Mouse (Mus musculus) neural tube, embryonic 15.5 days (tissue): ENCODE results near the gene Smyd1. TPM values are rescaled to one million over a fixed set of nuclear protein-coding genes. Genes with fewer than 3 reads are reported as not detected.

Experiments used
- ATAC-seq: fragments of 200-750 bp; cut with Nextera tagmentation; 2 replicates; pipeline ENCODE4 v1.8.0; 2017; ENCODE audit warnings: mild to moderate bottlenecking, moderate TSS enrichment, moderate library complexity; ENCODE audit not compliant: low FRiP score
- H3K27ac ChIP-seq: fragments of 300-500 bp; sonication (generic); replicated peaks from 2 replicates; pipeline ENCODE4 v1.5.1; 2015; ENCODE audit warnings: mild to moderate bottlenecking, inconsistent platforms
- H3K27me3 ChIP-seq: fragments of 300-500 bp; sonication (generic); replicated peaks from 2 replicates; pipeline ENCODE4 v1.6.1; 2015; ENCODE audit warnings: inconsistent platforms
- H3K36me3 ChIP-seq: fragments of 300-500 bp; sonication (generic); 2 replicates; pipeline ENCODE4 v1.6.1; 2015; ENCODE audit warnings: inconsistent platforms
- H3K4me1 ChIP-seq: fragments of 300-500 bp; sonication (generic); 2 replicates; pipeline ENCODE4 v1.6.1; 2015; ENCODE audit warnings: inconsistent platforms
- H3K4me2 ChIP-seq: fragments of 300-500 bp; sonication (generic); 2 replicates; pipeline ENCODE4 v1.6.1; 2015; ENCODE audit warnings: inconsistent platforms, mild to moderate bottlenecking, moderate library complexity
- H3K4me3 ChIP-seq: fragments of 300-500 bp; sonication (generic); replicated peaks from 2 replicates; pipeline ENCODE4 v1.5.1; 2015; ENCODE audit warnings: mild to moderate bottlenecking, inconsistent platforms
- H3K9ac ChIP-seq: fragments of 300-500 bp; sonication (generic); replicated peaks from 2 replicates; pipeline ENCODE4 v1.6.1; 2015; ENCODE audit warnings: mild to moderate bottlenecking, inconsistent platforms
- H3K9me3 ChIP-seq: fragments of 300-500 bp; sonication (generic); replicated peaks from 2 replicates; pipeline ENCODE4 v1.6.1; 2016; ENCODE audit warnings: inconsistent platforms
- WGBS: fragments of 180-500 bp; shearing (Covaris S2); methylation state at CpG from one replicate; pipeline ENCODE4 v1.1.7; 2015; ENCODE audit warnings: mixed read lengths; 5-methylcytosine and 5-hydroxymethylcytosine counted together
- polyA plus RNA-seq: library from polyadenylated mRNA; unstranded; fragments of >200 nt; fragmentation: Nextera tagmentation; extraction: Ambion mirVana; gene quantifications from 2 replicates; pipeline ENCODE4 v1.2.1, GENCODE M21; 2015

Smyd1 gene
- polyA plus RNA-seq, 1 experiment from 2014 or later, result 1.4 TPM

GRCm38 (mm10) chr6:71322491-71322921 lies 473 bp upstream of the Smyd1 start, which contains the start of gene Cd8b1:
Cd8b1 (plus strand) TSS chr6:71322788.
- H3K4me3 ChIP-seq, result no peak within 1 kb of the TSS
- H3K27me3 ChIP-seq, result no peaks in the 10 kb centered on the region
- no peak within 1 kb of the TSS for H3K4me2 ChIP-seq
- H3K9ac ChIP-seq, result no peak within 1 kb of the TSS
- ATAC-seq, result no peak
- H3K9me3 ChIP-seq, result no peaks in the 10 kb centered on the region
- no peaks in the 10 kb centered on the region for H3K36me3 ChIP-seq
- WGBS, result 94% methylated on average over 7 of the region's 7 CpGs
- no peaks in the 10 kb centered on the region for H3K4me1 ChIP-seq
- no peak within 1 kb of the TSS for H3K27ac ChIP-seq

DNA sequence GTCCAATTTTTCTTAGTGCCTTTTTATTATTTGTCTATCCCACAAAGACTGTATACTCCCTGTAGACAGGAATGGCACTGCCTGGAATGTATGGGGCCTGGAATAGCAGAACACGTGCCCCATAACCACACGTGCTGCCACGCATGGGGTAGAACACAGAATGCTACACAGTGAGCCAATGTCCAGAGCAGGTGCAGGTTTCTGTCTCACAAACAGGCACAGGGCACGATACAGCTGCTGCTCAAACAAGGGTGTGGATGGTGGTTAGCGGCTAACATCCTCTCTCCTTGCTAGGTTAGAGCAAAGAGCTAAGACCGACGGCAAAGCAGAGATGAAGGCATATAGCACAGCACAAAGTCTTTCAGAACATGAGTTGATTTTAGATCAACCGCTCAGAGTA lies 14.5 kb downstream of the Smyd1 start:
- 93% methylated on average over 8 of the region's 8 CpGs for WGBS
- no peak overlapping the region for H3K9ac ChIP-seq
- no peaks in the 10 kb centered on the region for H3K4me1 ChIP-seq
- no peak overlapping the region for H3K4me3 ChIP-seq
- no peak overlapping the region for H3K27ac ChIP-seq
- H3K9me3 ChIP-seq, result no peaks in the 10 kb centered on the region
- ATAC-seq, result no peak
- no peaks in the 10 kb centered on the region for H3K36me3 ChIP-seq
- H3K27me3 ChIP-seq, result no peaks in the 10 kb centered on the region
- no peak overlapping the region for H3K4me2 ChIP-seq

DNA sequence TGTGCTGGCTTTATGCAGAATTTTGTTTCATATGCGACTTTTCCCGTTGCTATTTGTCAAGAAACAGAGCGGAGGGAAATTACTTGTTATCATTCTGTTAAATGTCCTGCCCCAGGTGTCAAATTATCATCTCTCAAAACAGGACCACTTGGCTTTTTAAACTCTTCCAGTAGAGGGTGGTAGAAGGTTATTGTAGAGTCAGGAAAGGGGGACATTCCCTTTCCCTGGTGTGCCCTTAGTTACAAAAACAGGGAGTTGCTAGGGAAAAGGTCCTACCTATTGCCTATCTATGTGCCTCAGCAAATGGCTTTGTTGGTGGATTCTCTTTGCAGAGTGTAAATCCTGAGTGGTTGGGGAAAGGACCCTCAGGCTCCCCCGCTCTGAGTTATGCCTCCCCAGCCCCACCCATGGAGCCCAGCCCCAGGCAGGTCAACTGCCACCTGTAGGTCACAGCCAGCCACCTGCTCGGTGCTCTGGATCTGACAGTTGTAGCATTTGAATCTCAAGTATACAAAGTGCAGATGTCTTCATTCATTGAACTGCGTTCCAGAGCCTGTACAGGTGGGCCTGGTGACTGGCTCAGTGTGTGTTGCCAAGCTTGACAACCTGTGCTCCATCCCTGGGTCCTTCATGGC lies 19.8 kb downstream of the Smyd1 start:
- Histone ChIP-seq H3K36me3 (no peaks in the 10 kb centered on the region), H3K9ac (no peak overlapping the region), H3K4me1 (no peaks in the 10 kb centered on the region), H3K4me2 (no peak overlapping the region), H3K27ac (no peak overlapping the region), H3K27me3 (no peaks in the 10 kb centered on the region), H3K9me3 (no peaks in the 10 kb centered on the region), H3K4me3 (no peak overlapping the region)
- WGBS, result 74% methylated on average over 6 of the region's 6 CpGs
- no peak for ATAC-seq

DNA sequence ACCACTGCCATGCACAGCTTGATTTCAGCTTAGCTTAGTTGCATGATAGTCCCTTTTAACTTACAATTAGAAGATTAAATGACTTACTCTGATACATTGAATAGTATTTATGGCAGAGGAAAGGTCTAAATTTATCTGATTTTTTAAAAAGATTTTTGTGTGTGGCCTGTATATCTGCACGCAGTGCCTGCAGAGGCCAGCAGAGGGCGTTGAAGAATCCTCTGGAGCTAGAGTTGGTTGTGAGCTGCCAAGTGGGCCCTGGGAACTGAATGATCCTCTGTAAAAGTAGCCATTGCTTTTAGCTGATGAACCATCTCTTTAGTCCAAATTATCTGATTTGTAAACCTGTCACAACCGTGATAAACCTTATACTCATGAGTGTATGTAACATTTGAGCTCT lies 23.3 kb downstream of the Smyd1 start:
- 44% methylated on average over 3 of the region's 3 CpGs for WGBS
- H3K9me3 ChIP-seq, result no peaks in the 10 kb centered on the region
- H3K4me2 ChIP-seq, result no peak overlapping the region
- no peak overlapping the region for H3K9ac ChIP-seq
- no peak for ATAC-seq
- no peaks in the 10 kb centered on the region for H3K27me3 ChIP-seq
- no peak overlapping the region for H3K27ac ChIP-seq
- H3K36me3 ChIP-seq, result no peaks in the 10 kb centered on the region
- H3K4me3 ChIP-seq, result no peak overlapping the region
- no peaks in the 10 kb centered on the region for H3K4me1 ChIP-seq

DNA sequence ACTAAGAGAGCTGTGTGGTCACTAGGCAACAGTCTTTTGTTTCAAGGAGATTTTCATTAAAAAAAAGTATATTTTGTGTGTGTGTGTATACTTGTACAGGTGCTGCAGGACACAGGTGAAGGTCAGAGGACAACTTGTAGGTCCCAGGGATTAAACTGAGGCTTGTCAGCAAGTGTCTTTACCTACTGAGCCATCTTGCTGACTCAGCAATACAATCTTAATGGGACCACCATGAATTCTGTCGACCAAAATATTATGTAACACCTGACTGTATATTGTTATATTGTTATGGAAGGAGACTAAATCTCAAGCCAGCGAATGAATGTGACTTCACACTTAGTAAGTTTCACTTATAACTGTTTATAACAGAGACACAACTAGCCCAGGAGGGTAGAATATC lies 24.0 kb downstream of the Smyd1 start:
- Histone ChIP-seq H3K27ac (no peak overlapping the region), H3K4me2 (no peak overlapping the region), H3K36me3 (no peaks in the 10 kb centered on the region), H3K4me3 (no peak overlapping the region), H3K27me3 (no peaks in the 10 kb centered on the region), H3K9ac (no peak overlapping the region), H3K4me1 (no peaks in the 10 kb centered on the region), H3K9me3 (no peaks in the 10 kb centered on the region)
- WGBS, result 64% methylated on average over 2 of the region's 2 CpGs
- ATAC-seq, result no peak

DNA sequence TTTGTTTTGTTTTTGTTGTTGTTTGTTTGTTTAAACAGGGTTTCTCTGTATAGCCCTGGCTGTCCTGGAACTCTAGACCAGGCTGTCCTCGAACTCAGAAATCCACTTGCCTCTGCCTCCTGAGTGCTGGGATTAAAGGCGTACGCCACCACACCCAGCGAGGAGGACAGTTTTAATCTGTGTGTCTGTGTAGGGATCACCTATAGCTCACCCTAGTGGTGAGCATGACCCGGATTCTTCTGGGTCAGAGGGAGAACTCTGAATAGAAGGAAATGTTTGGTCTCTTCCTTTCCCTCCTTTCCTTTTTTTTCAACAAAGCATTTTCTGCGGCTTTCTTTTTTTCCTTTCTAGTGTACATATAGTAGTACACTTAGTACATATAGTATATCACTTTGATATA lies 26.7 kb downstream of the Smyd1 start:
- no peak overlapping the region for H3K27ac ChIP-seq
- no peak overlapping the region for H3K4me2 ChIP-seq
- no peaks in the 10 kb centered on the region for H3K36me3 ChIP-seq
- H3K4me1 ChIP-seq, result no peaks in the 10 kb centered on the region
- 75% methylated on average over 6 of the region's 6 CpGs for WGBS
- H3K9ac ChIP-seq, result no peak overlapping the region
- no peak for ATAC-seq
- H3K4me3 ChIP-seq, result no peak overlapping the region
- H3K9me3 ChIP-seq, result no peaks in the 10 kb centered on the region
- H3K27me3 ChIP-seq, result no peaks in the 10 kb centered on the region

DNA sequence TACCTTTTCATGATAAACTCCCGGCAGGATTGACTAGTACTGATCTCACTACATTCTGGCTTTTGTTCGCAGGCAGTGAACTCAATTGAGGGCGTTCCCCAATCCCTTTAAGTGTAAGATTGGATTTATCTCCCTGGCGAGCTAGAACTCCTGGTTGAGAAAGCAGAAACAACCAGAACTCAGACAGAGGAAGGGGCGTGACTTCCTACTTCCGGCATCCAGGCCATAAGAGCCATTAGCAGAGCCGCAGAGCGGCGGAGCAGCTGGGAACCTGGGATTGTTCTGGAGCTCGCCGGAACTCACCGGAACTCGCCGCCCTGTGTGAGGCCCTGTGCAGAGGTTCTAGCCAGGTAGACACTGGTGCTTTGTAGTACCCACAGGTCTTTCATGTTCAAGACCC lies 28.5 kb downstream of the Smyd1 start:
- Histone ChIP-seq H3K4me1 (no peaks in the 10 kb centered on the region), H3K36me3 (no peaks in the 10 kb centered on the region), H3K4me2 (no peak overlapping the region), H3K4me3 (no peak overlapping the region), H3K27me3 (no peaks in the 10 kb centered on the region), H3K9ac (no peak overlapping the region), H3K9me3 (no peaks in the 10 kb centered on the region), H3K27ac (no peak overlapping the region)
- ATAC-seq, result no peak
- WGBS, result 84% methylated on average over 14 of the region's 14 CpGs

DNA sequence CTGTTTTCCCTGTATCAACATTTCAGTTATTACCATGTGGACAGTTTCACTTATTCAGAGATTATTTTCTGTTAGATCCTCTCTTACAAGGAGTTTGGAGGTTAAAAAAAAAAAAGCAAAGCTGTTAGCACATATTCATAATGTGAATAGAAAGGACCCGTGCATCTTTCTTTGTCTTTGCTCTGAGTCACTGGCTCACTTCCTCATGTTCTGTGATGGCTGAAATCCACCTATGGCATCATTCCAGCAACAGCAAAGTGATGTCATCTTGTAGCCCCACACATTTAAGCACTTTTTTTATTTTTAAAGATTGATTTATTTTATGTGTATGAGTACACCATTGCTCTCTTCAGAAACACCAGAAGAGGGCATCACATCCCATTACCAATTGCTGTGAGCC lies 42.6 kb downstream of the Smyd1 start:
- Histone ChIP-seq H3K36me3 (no peaks in the 10 kb centered on the region; the same call in 1 of the 2 replicates), H3K27me3 (no peaks in the 10 kb centered on the region), H3K27ac (no peak overlapping the region), H3K9ac (no peak overlapping the region), H3K9me3 (no peaks in the 10 kb centered on the region), H3K4me2 (no peak overlapping the region), H3K4me3 (no peak overlapping the region), H3K4me1 (no peaks in the 10 kb centered on the region)
- 70% methylated on average over 1 of the region's 1 CpGs for WGBS
- no peak for ATAC-seq

- ATAC-seq, result no peak
- 92% methylated on average over 1 of the region's 1 CpGs for WGBS
- no peak overlapping the region for H3K4me2 ChIP-seq
- H3K27me3 ChIP-seq, result no peaks in the 10 kb centered on the region
- H3K4me3 ChIP-seq, result no peak overlapping the region
- H3K9ac ChIP-seq, result no peak overlapping the region
- H3K36me3 ChIP-seq, result no peaks in the 10 kb centered on the region
- no peak overlapping the region for H3K27ac ChIP-seq
- H3K4me1 ChIP-seq, result peaks cover 15% of the 10 kb centered on the region
- H3K9me3 ChIP-seq, result no peaks in the 10 kb centered on the region
These were observed 47.4 kb downstream of the Smyd1 start for GRCm38 (mm10) chr6:71274621-71275020.

DNA sequence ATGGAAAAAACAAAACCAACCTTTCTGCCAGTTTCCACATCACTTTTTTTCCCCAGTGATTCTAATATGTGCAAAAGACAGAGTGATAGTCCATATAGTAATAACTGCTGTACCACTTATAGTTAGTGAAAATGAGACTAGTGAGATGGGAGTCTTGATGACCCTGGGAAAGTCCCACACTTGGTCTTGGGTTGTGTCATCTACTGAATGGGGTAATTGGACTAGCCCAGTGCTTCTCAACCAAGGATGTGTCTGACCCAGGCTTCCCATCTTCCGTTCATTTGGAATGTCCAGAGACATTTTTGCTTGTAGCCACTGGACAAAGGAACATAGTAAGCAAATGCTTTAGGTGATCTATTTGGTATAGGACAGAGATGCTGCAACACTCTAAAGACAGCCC lies 48.3 kb downstream of the Smyd1 start:
- 97% methylated on average over 1 of the region's 1 CpGs for WGBS
- H3K4me2 ChIP-seq, result no peak overlapping the region
- H3K9me3 ChIP-seq, result no peaks in the 10 kb centered on the region
- H3K9ac ChIP-seq, result no peak overlapping the region
- H3K27me3 ChIP-seq, result no peaks in the 10 kb centered on the region
- peaks cover 15% of the 10 kb centered on the region for H3K4me1 ChIP-seq
- H3K36me3 ChIP-seq, result no peaks in the 10 kb centered on the region
- no peak for ATAC-seq
- H3K4me3 ChIP-seq, result no peak overlapping the region
- H3K27ac ChIP-seq, result no peak overlapping the region

- no peaks in the 10 kb centered on the region for H3K9me3 ChIP-seq
- peak overlapping the region; percentile 98 for H3K27ac ChIP-seq
- H3K4me2 ChIP-seq, result peak overlapping the region; percentile 75
- peak overlapping the region; percentile 88 for H3K4me3 ChIP-seq
- no peaks in the 10 kb centered on the region for H3K27me3 ChIP-seq
- H3K9ac ChIP-seq, result peak overlapping the region; percentile 99
- ATAC-seq, result 0 out of 2 replicates have a peak, but pooled peaks have one; percentile 4
- H3K4me1 ChIP-seq, result peaks cover 15% of the 10 kb centered on the region
- WGBS, result 2% methylated on average over 11 of the region's 11 CpGs
- no peaks in the 10 kb centered on the region for H3K36me3 ChIP-seq
These were observed 49.7 kb downstream of the Smyd1 start for GRCm38 (mm10) chr6:71272316-71272741.

GRCm38 (mm10) chr6:71271389-71272315 lies 50.4 kb downstream of the Smyd1 start, which contains the start of gene Krcc1:
Krcc1 (plus strand) TSS chr6:71271677.
- Histone ChIP-seq H3K27ac (peak within 1 kb of the TSS; percentile 98), H3K4me2 (peak within 1 kb of the TSS; percentile 75), H3K9me3 (no peaks in the 10 kb centered on the region), H3K4me1 (peaks cover 15% of the 10 kb centered on the region), H3K27me3 (no peaks in the 10 kb centered on the region), H3K36me3 (no peaks in the 10 kb centered on the region), H3K4me3 (peak within 1 kb of the TSS; percentile 88), H3K9ac (peak within 1 kb of the TSS; percentile 99)
- peak; percentile 95 for ATAC-seq
- under 1% methylated on average over 65 of the region's 84 CpGs for WGBS
